Mouse (Mus musculus) forebrain, embryonic 13.5 days (tissue): ENCODE results near the gene Vmn1r117. TPM values are rescaled to one million over a fixed set of nuclear protein-coding genes. Genes with fewer than 3 reads are reported as not detected.
"Not testable (repeated sequence)": the region's sequence is repeated elsewhere in the genome, so short reads cannot be mapped to it uniquely, and the experiment has no call there.

Experiments used
- ATAC-seq: fragments of 200-750 bp; cut with Nextera tagmentation; 2 replicates; pipeline ENCODE4 v1.8.0; 2017
- H3K27ac ChIP-seq: fragments of 300-500 bp; sonication (generic); 2 replicates; pipeline ENCODE4 v1.5.1; 2015; ENCODE audit warnings: inconsistent platforms, mild to moderate bottlenecking, moderate library complexity
- H3K27me3 ChIP-seq: fragments of 300-500 bp; sonication (generic); 2 replicates; pipeline ENCODE4 v1.6.1; 2015; ENCODE audit warnings: mild to moderate bottlenecking, inconsistent platforms
- H3K36me3 ChIP-seq: fragments of 300-500 bp; sonication (generic); 2 replicates; pipeline ENCODE4 v1.6.1; 2015; ENCODE audit warnings: mild to moderate bottlenecking, inconsistent platforms; ENCODE audit not compliant: poor library complexity, severe bottlenecking
- H3K4me1 ChIP-seq: fragments of 300-500 bp; sonication (generic); 2 replicates; pipeline ENCODE4 v1.6.1; 2015; ENCODE audit warnings: inconsistent platforms
- H3K4me2 ChIP-seq: fragments of 300-500 bp; sonication (generic); 2 replicates; pipeline ENCODE4 v1.6.1; 2015; ENCODE audit warnings: inconsistent platforms, mild to moderate bottlenecking, moderate library complexity
- H3K4me3 ChIP-seq: fragments of 300-500 bp; sonication (generic); 2 replicates; pipeline ENCODE4 v1.5.1; 2015; ENCODE audit warnings: mild to moderate bottlenecking, inconsistent platforms
- H3K9ac ChIP-seq: fragments of 300-500 bp; sonication (generic); 2 replicates; pipeline ENCODE4 v1.6.1; 2015; ENCODE audit warnings: mild to moderate bottlenecking, inconsistent platforms
- H3K9me3 ChIP-seq: fragments of 300-500 bp; sonication (generic); replicated peaks from 2 replicates; pipeline ENCODE4 v1.6.1; 2016; ENCODE audit warnings: inconsistent platforms
- WGBS: fragments of 180-500 bp; shearing (Covaris S2); methylation state at CpG from one replicate; pipeline ENCODE4 v1.1.7; 2015; 5-methylcytosine and 5-hydroxymethylcytosine counted together
- polyA plus RNA-seq: library from polyadenylated mRNA; unstranded; fragments of >200 nt; fragmentation: Nextera tagmentation; extraction: Ambion mirVana; gene quantifications from 2 replicates; pipeline ENCODE4 v1.2.1, GENCODE M21; 2015

The Vmn1r117 gene
- not detected in 2 replicates for polyA plus RNA-seq

DNA sequence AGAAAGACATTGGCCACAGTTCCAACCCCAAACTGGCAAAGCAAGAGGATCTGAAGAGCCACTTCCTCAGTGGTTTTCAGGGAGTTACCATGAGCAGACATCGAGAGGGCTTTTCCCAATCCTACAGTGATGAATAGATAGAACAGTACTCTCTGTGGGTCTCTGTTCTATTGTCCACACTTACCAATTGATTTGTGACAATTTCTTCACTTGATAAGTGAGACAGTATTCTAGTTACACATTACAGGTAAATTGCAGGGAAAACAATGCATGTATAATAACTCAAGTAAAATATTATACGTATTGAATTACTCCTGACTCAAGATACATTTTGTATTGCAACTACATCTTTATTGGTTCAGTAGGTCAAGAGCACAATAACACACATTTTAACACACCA is at the start of gene Vmn1r117:
Gene Vmn1r117 (minus strand): TSS at position 101 of the 400 bp plus-strand sequence.
- ATAC-seq, H3K9ac ChIP-seq, H3K27me3 ChIP-seq, H3K27ac ChIP-seq, H3K4me2 ChIP-seq, H3K4me3 ChIP-seq, H3K36me3 ChIP-seq, H3K9me3 ChIP-seq, H3K4me1 ChIP-seq: not testable (repeated sequence)
- no CpG with 5 or more reads among the region's 2 CpGs for WGBS

- not testable (repeated sequence) for H3K36me3 ChIP-seq, ATAC-seq, H3K4me1 ChIP-seq, H3K9me3 ChIP-seq, H3K9ac ChIP-seq, H3K4me2 ChIP-seq, H3K4me3 ChIP-seq, H3K27ac ChIP-seq, H3K27me3 ChIP-seq
- no CpG with 5 or more reads among the region's 2 CpGs for WGBS
These were observed 28.3 kb upstream of the Vmn1r117 start, which contains the start of gene Vmn1r118 for GRCm38 (mm10) chr7:20912247-20912646. Gene Vmn1r118 (minus strand): TSS chr7:20912347.

DNA sequence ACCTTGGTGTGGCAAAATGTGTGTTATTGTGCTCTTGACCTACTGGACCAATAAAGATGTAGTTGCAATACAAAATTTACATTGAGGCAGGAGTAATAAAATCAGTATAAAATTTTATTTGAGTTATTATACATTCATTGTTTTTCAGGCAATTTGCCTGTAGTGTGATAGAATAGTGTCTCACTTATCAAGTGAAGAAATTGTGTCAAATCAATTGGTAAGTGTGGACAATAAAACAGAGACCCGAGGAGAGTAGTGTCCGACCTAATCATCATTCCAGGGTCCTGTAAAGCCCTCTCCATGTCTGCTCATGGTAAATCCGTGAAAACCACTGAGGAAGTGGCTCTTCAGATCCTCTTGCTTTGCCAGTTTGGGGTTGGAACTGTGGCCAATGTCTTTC is 12.0 kb downstream of the Vmn1r117 start, which contains the start of gene Vmn1r116:
Gene Vmn1r116 (plus strand): TSS at position 301 of the 400 bp plus-strand sequence.
- H3K4me3 ChIP-seq, H3K4me1 ChIP-seq, H3K36me3 ChIP-seq, H3K27me3 ChIP-seq, ATAC-seq, H3K9me3 ChIP-seq, H3K27ac ChIP-seq, H3K9ac ChIP-seq, H3K4me2 ChIP-seq: not testable (repeated sequence)
- WGBS: 52% methylated on average over 3 of the region's 3 CpGs

DNA sequence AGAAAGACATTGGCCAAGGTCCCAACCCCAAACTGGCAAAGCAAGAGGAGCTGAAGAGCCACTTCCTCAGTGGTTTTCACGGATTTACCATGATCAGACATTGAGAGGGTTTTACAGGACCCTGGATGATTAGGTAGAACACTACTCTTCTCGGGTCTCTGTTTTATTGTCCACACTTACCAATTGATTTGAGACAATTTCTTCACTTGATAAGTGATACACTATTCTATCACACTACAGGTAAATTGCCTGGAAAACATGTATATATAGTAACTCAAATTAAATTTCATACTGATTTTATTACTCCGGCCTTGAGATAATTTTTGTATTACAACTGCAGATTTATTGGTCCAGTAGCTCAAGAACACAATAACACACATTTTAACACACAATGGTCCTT is 39.0 kb downstream of the Vmn1r117 start, which contains the start of gene Vmn1r115:
Gene Vmn1r115 (minus strand): TSS at position 101 of the 400 bp plus-strand sequence.
- H3K9me3 ChIP-seq, ATAC-seq, H3K9ac ChIP-seq, H3K4me3 ChIP-seq, H3K4me2 ChIP-seq, H3K36me3 ChIP-seq, H3K27ac ChIP-seq, H3K27me3 ChIP-seq, H3K4me1 ChIP-seq: not testable (repeated sequence)
- 100% methylated on average over 1 of the region's 3 CpGs for WGBS

Other genes starting within 250 kb of the Vmn1r117 start
- not detected in 2 replicates for gene Vmn1r107, start 215.2 kb downstream of the Vmn1r117 start, polyA plus RNA-seq
- gene Vmn1r111, start 180.9 kb downstream of the Vmn1r117 start, polyA plus RNA-seq: not detected in 2 replicates
- gene Gm10668, start 153.5 kb downstream of the Vmn1r117 start, polyA plus RNA-seq: not detected in 2 replicates
- not detected in 2 replicates for gene Vmn1r112, start 112.9 kb downstream of the Vmn1r117 start, polyA plus RNA-seq
- not detected in 2 replicates for gene Vmn1r113, start 96.8 kb downstream of the Vmn1r117 start, polyA plus RNA-seq
- gene Vmn1r114, start 71.9 kb downstream of the Vmn1r117 start, polyA plus RNA-seq: not detected in 2 replicates
- gene Vmn1r115, start 39.1 kb downstream of the Vmn1r117 start, polyA plus RNA-seq: not detected in 2 replicates
- gene Vmn1r116, start 11.9 kb downstream of the Vmn1r117 start, polyA plus RNA-seq: not detected in 2 replicates
- not detected in 2 replicates for gene Vmn1r118, start 28.2 kb upstream of the Vmn1r117 start, polyA plus RNA-seq
- not detected in 2 replicates for gene Vmn1r119, start 128.3 kb upstream of the Vmn1r117 start, polyA plus RNA-seq
- gene Vmn1r120, start 169.7 kb upstream of the Vmn1r117 start, polyA plus RNA-seq: not detected in 2 replicates
- not detected in 2 replicates for gene Vmn1r121, start 214.4 kb upstream of the Vmn1r117 start, polyA plus RNA-seq